Mouse (Mus musculus): Measurements from ENCODE around the gene Mepce.

- TF ChIP-seq CTCF (IDR thresholded peaks at IDR 0.05; ENCODE audit: low read depth, low read length) (no peak), POLR2A (IDR thresholded peaks at IDR 0.05; ENCODE audit: borderline replicate concordance, low read depth, low read length) (no peak)
These were observed 22.7 kb downstream of the Mepce start for GRCm38 (mm10) chr5:137764609-137765340.
